Mouse (Mus musculus): ENCODE results near the gene Senp6.
"Not testable (repeated sequence)": the region's sequence is repeated elsewhere in the genome, so short reads cannot be mapped to it uniquely, and the experiment has no call there.

GRCm38 (mm10) chr9:80049271-80049670 is 17.4 kb upstream of the Senp6 start:
- not testable (repeated sequence) for TF ChIP-seq ZC3H11A (IDR thresholded peaks at IDR 0.05; ENCODE audit: borderline replicate concordance, low read depth, low read length); HCFC1 (IDR thresholded peaks at IDR 0.05; ENCODE audit: borderline replicate concordance, insufficient read depth, low read length); MAFK (IDR thresholded peaks at IDR 0.05; ENCODE audit: insufficient read depth, low read depth, low read length); CHD2 (IDR thresholded peaks at IDR 0.05; ENCODE audit: low read depth, low read length); ZNF384 (IDR thresholded peaks at IDR 0.05; ENCODE audit: low read depth, low read length)
